Mouse (Mus musculus) layer of hippocampus, postnatal 10 days (tissue): Measurements from ENCODE around the gene Ptpro. TPM values are rescaled to one million over a fixed set of nuclear protein-coding genes. Genes with fewer than 3 reads are reported as not detected.
"Not testable (repeated sequence)": the region's sequence is repeated elsewhere in the genome, so short reads cannot be mapped to it uniquely, and the experiment has no call there.

Experiments
- DNase-seq, 2 experiments: peaks; one replicate each; pipeline ENCODE4 v3.0.0; 2021; ENCODE audit warnings: low spot score in 2 of 2
- total RNA-seq, 2 experiments: library from RNA; stranded (reverse); gene quantifications; 2 replicates each; pipeline ENCODE4 v1.2.3; 2021

The Ptpro gene
- total RNA-seq, 2 experiments from 2014 or later: 85.8 to 94.2 TPM

- no peak for DNase-seq
These were observed 191.0 kb downstream of the Ptpro start for GRCm38 (mm10) chr6:137443089-137443488.

GRCm38 (mm10) chr6:137446116-137446515, 194.0 kb downstream of the Ptpro start:
- not testable (repeated sequence) for DNase-seq

- DNase-seq: peak; percentile 47 to 48
These were observed 203.5 kb downstream of the Ptpro start for GRCm38 (mm10) chr6:137455537-137456041.

GRCm38 (mm10) chr6:137456064-137456463, 203.9 kb downstream of the Ptpro start:
- no peak for DNase-seq

- DNase-seq: no peak
These were observed 205.1 kb downstream of the Ptpro start for GRCm38 (mm10) chr6:137457210-137457609.

GRCm38 (mm10) chr6:137458136-137458535, 206.0 kb downstream of the Ptpro start:
- no peak for DNase-seq

- no peak for DNase-seq
These were observed 211.7 kb downstream of the Ptpro start for GRCm38 (mm10) chr6:137463771-137464170.

- peak; percentile 56 to 67 for DNase-seq
These were observed 213.1 kb downstream of the Ptpro start for GRCm38 (mm10) chr6:137465253-137465652.

- DNase-seq: no peak
These were observed 214.1 kb downstream of the Ptpro start for GRCm38 (mm10) chr6:137466256-137466655.

- DNase-seq: no peak
These were observed 215.6 kb downstream of the Ptpro start for GRCm38 (mm10) chr6:137467696-137468095.

- no peak for DNase-seq
These were observed 217.4 kb downstream of the Ptpro start for GRCm38 (mm10) chr6:137469541-137469940.

GRCm38 (mm10) chr6:137470901-137471598, 218.9 kb downstream of the Ptpro start:
- peak; percentile 86 to 87 for DNase-seq

- peak in 1 of 2 experiments; percentile 34 for DNase-seq
These were observed 220.0 kb downstream of the Ptpro start for GRCm38 (mm10) chr6:137472129-137472528.

- no peak for DNase-seq
These were observed 221.3 kb downstream of the Ptpro start for GRCm38 (mm10) chr6:137473433-137473832.

- not testable (repeated sequence) for DNase-seq
These were observed 223.6 kb downstream of the Ptpro start for GRCm38 (mm10) chr6:137475695-137476094.

- no peak for DNase-seq
These were observed 230.8 kb downstream of the Ptpro start for GRCm38 (mm10) chr6:137482891-137483290.

GRCm38 (mm10) chr6:137487443-137487842, 235.3 kb downstream of the Ptpro start:
- DNase-seq: no peak

GRCm38 (mm10) chr6:137490115-137490514, 238.0 kb downstream of the Ptpro start:
- DNase-seq: no peak

- no peak for DNase-seq
These were observed 239.5 kb downstream of the Ptpro start for GRCm38 (mm10) chr6:137491659-137492058.

- DNase-seq: no peak
These were observed 240.5 kb downstream of the Ptpro start for GRCm38 (mm10) chr6:137492582-137492981.

- no peak for DNase-seq
These were observed 241.4 kb downstream of the Ptpro start for GRCm38 (mm10) chr6:137493211-137494135.

GRCm38 (mm10) chr6:137494136-137494475, 242.0 kb downstream of the Ptpro start:
- no peak for DNase-seq
